Mouse (Mus musculus): ENCODE measurements around the gene Mapre3.

The Mapre3 gene

GRCm38 (mm10) chr5:30814424-30815119 is at the start of gene Mapre3:
Gene Mapre3 (plus strand): TSS chr5:30814641.
- DNase-seq = peak; percentile 94 to 96

- DNase-seq = no peak
Observed at GRCm38 (mm10) chr5:30765596-30766370, 48.7 kb upstream of the Mapre3 start.

GRCm38 (mm10) chr5:30768082-30768481 is 46.4 kb upstream of the Mapre3 start:
- DNase-seq = no peak

GRCm38 (mm10) chr5:30768598-30768997 is 45.8 kb upstream of the Mapre3 start:
- DNase-seq = peak; percentile 65 to 77

GRCm38 (mm10) chr5:30769075-30769474 is 45.4 kb upstream of the Mapre3 start:
- DNase-seq = no peak

- DNase-seq = peak; percentile 96 to 97
Observed at GRCm38 (mm10) chr5:30774601-30775371, 39.7 kb upstream of the Mapre3 start.

- no peak for DNase-seq
Observed at GRCm38 (mm10) chr5:30780699-30781098, 33.7 kb upstream of the Mapre3 start.

- DNase-seq = no peak
Observed at GRCm38 (mm10) chr5:30781147-30781546, 33.3 kb upstream of the Mapre3 start.

GRCm38 (mm10) chr5:30787381-30787780 is 27.1 kb upstream of the Mapre3 start:
- no peak for DNase-seq

GRCm38 (mm10) chr5:30790047-30790446 is 24.4 kb upstream of the Mapre3 start:
- no peak for DNase-seq

GRCm38 (mm10) chr5:30796125-30796524 is 18.3 kb upstream of the Mapre3 start:
- DNase-seq = peak; percentile 92 to 93

- DNase-seq = no peak
Observed at GRCm38 (mm10) chr5:30797482-30797881, 17.0 kb upstream of the Mapre3 start.

GRCm38 (mm10) chr5:30797982-30798381 is 16.5 kb upstream of the Mapre3 start:
- no peak for DNase-seq

GRCm38 (mm10) chr5:30798965-30799364 is 15.5 kb upstream of the Mapre3 start:
- DNase-seq = no peak

GRCm38 (mm10) chr5:30802724-30803467 is 11.5 kb upstream of the Mapre3 start:
- no peak for DNase-seq

- peak; percentile 91 to 92 for DNase-seq
Observed at GRCm38 (mm10) chr5:30806106-30806505, 8.3 kb upstream of the Mapre3 start.

GRCm38 (mm10) chr5:30815120-30815465 is 652 bp downstream of the Mapre3 start:
- DNase-seq = no peak

- DNase-seq = no peak
Observed at GRCm38 (mm10) chr5:30816261-30816791, 1.9 kb downstream of the Mapre3 start.

- DNase-seq = no peak
Observed at GRCm38 (mm10) chr5:30818758-30819309, 4.4 kb downstream of the Mapre3 start.

- DNase-seq = no peak
Observed at GRCm38 (mm10) chr5:30822689-30823088, 8.2 kb downstream of the Mapre3 start.

- no peak for DNase-seq
Observed at GRCm38 (mm10) chr5:30823091-30823490, 8.7 kb downstream of the Mapre3 start.

Data from kidney, postnatal 4 days (tissue).